Mouse (Mus musculus) spleen, embryonic (tissue): Measurements from ENCODE around the gene Unc5b.

Experiments used
- CTCF ChIA-PET: fragments of 350-600 bp; sonication (Branson Sonifier 250); formaldehyde crosslinking; loops from one replicate; lab custom pipeline; 2022; lab: Charles Lee

Unc5b gene

GRCm38 (mm10) chr10:60801168-60801897 is 30.0 kb downstream of the Unc5b start:
- CTCF ChIA-PET = no interaction called here

DNA sequence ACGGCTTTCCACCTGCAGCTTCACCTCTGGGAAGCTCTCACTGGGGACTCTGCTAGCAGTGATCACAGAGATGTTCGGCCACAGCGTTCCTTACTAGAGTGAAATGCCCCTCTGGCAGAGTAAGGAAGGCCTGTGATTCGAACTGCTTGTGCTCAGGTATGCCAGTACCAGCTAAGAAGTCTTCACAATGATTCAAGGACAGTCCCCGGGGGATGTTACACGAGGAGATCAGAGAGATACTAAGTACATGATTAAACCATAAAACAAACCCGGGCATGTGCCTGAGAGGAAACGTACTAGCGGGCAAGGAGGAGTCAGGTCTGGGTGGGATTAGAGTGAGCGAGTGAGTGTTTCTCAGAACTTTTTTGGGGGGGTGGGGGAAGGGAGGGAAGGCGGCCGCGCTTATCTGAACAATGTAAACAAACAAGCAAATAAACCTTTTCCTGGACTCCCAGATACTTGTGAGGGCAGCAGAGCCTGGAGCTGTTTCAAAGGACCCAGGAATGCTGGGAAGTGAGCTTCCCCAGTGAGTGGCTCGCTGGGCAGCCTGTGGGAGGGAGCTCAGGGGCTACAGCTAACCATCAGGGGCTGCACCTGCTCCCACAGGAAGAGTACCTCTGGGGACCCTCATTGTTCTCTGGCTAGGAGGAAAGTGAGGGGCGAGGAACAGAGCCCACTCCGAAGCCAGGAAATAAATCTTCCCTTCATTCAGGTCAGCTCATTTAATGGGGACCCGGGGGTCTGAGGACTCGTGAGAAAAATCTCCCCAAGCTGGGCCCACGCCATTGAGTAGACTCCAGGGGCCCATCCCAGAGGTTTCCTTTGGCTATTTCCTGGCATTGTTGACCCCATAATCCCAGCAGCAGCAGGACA is 30.9 kb downstream of the Unc5b start:
- CTCF ChIA-PET = no interaction called here

- CTCF ChIA-PET = no interaction called here
Measured at GRCm38 (mm10) chr10:60797682-60798422, 33.5 kb downstream of the Unc5b start.

DNA sequence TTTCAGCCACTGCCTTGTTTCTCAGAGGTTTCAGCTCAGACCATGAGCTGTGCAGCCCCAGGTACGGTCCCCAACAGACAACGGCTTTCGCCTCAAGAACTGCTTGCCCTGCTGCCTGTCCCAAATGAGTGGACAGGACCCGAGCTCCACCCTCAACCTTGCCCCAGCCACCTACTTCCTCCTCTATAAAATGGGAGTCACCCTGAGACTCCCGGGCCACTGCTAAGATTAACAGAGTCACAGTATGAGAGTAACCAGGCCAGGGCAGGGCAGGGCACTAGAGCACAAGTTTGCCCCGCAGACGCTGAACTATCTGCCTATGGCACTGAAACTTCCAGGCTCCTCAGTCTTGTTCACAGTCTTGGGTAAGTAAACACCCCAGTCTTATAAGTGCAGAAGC is 34.9 kb downstream of the Unc5b start:
- CTCF ChIA-PET = no interaction called here

DNA sequence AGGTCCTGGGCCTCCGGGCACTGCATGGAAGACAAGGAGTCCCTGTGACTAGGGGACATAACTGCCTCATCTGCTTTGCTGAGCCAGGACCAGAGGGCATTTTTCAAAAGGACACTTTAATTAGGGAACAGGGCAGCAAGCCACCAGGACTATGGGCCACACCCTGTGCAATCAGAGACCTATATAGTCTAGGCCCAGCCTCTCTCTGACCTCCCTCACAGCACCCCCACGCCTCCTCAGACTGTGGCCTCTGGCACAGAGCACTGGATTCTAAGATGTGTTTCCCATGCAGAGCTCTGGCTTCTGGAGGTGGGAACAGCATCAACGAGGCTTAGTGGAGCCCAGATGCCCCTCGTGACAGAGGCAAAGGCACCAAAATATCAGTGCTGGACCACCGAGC is 35.4 kb downstream of the Unc5b start:
- CTCF ChIA-PET = no interaction called here

DNA sequence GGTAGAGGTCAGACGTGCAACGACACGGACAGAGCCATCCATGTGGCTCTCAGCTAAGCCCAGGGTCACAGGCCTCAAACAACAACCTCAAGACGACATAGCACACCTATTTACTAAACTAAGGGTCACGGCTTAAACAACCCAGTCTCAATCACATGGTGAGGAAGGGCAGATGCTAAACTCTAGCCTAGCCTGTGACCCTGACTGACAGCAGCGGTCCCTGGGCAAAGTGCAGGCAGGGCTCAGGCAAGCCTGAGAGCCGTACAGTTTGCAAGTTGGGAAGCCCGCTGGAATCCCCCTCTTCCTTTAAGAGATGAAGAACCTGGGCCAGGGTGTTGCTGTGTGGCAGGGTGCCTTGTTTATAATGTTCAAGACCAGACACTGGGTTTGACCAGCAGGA is 36.6 kb downstream of the Unc5b start:
- CTCF ChIA-PET = no interaction called here

DNA sequence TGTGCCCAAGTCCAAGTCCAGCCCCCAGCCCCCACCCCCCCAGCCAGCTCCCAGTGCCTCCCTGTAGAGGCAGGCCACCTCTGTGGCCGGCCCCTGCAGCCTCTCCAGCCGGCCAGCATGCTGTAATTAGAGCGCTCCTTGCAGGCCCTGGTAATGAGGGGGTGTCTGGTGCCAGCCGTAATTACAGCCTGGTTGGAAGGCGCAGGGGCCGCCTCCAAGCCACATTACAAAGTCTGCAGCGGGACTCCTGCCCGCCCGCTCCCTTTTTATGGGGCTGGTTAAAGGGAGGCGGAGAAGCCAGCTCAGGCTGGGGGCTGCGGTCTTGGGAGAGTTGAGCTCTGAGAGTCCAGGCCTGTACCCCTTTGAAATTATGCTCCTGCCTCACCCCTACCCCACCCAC is 37.0 kb downstream of the Unc5b start:
- CTCF ChIA-PET = no interaction called here

DNA sequence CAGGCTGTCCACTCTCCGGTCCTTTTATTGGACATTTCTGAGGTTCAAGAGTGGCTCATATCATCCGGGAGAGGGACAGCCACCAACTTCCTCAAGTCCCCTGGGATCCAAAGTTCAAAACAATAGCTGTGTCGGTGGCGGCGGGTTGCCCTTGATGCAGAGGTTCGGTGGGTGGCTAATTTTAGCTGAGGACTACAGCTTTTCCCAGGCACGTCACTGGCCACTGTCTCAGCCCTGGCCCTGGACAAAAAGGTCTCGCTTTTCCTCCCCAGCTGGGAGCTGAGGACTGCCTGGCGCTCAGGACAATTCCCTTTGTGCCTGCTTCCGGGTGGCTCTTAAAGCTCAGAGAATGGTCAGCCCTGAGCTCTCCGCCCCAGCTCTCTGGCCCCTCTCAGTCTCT is 38.5 kb downstream of the Unc5b start:
- CTCF ChIA-PET = no interaction called here

GRCm38 (mm10) chr10:60792365-60792764 is 39.0 kb downstream of the Unc5b start:
- CTCF ChIA-PET = no interaction called here

- CTCF ChIA-PET = no interaction called here
Measured at GRCm38 (mm10) chr10:60790912-60791311, 40.5 kb downstream of the Unc5b start.

DNA sequence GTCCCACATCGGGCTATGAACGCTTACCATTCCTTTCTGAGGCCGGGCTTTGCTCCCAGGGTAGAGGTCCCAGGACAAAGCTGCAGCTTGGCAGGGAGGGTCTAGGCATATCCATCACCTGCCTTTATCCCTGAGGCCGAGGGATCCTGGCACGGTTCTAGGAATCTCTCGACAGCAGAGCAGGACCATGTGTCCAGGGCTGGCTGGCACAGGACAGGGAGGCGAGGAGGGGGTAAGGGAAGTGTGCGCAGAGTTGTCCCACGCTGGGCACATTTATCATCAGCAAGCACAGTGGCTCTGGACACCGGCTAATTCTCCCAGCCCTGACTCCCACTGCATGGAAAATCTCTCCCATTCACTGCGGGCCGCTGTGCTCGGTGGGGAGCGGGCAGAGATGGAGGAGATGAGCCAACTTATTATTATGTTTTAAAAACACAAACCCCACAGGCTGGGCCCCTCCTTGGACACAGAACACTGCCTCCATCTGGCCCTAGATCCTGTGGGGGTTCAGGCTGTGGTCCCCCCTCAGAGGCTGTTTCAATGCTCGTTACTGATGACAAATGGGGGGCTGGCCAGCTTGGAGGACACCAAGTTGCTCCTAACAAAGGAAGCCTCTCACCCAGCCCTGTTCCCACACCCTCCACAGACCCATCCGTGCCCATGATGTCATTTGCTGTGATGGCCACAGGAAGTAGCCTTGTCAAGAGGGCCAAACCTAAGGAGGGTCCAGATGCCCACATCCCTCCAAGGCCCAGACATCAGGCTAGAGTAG is 43.9 kb downstream of the Unc5b start:
- CTCF ChIA-PET = interaction anchor here (0.9 kb wide), 1 partner anchor 7 kb away, joined by 4 read pairs; no protein-coding TSS in a partner anchor

GRCm38 (mm10) chr10:60783608-60784007 is 47.8 kb downstream of the Unc5b start:
- CTCF ChIA-PET = no interaction called here

- CTCF ChIA-PET = interaction anchor here (0.6 kb wide), 1 partner anchor 154 kb away, joined by 9 read pairs; no protein-coding TSS in a partner anchor
Measured at GRCm38 (mm10) chr10:60779628-60780027, 51.8 kb downstream of the Unc5b start.

DNA sequence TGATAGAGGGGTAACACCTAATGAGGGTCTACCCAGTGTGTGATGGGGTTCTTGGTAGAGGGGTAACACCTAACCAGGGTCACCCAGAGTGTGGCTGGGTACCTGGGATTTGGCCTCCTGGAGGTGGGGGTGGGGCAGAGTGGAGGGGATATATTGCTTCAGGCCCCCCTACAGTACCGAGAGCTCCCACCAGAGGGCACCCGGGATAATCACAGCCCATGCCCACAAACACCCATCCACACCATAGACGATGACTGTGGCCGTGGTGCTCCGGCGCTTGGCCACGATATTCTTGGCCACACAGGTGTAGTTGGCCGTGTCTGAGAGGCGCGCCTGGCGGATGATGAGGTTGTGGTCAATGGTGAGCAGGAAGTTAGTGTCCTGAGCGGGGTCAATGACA is 52.8 kb downstream of the Unc5b start:
- CTCF ChIA-PET = no interaction called here

GRCm38 (mm10) chr10:60775473-60775872 is 55.9 kb downstream of the Unc5b start:
- CTCF ChIA-PET = interaction anchor here (0.6 kb wide), 1 partner anchor 290 kb away, joined by 3 read pairs; no protein-coding TSS in a partner anchor

DNA sequence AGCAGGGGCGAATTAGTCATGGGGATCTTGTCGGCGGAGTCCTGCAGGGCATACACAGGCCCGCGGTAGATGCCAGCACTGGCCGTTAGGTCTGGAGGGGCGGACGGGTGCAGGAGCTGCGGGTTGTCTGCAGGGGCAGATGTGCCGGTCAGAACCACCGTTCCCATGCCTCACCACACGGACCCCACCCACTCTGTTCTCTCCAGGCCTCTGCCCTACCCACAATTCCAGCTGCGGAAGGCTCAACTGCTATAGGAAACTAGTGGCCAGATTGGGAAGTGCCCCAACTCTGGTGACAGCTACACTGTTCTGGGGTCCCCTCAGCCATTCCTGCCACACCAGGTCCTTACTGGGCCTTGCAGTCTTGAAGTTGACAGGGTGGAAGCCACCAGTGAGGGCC is 56.8 kb downstream of the Unc5b start:
- CTCF ChIA-PET = no interaction called here

DNA sequence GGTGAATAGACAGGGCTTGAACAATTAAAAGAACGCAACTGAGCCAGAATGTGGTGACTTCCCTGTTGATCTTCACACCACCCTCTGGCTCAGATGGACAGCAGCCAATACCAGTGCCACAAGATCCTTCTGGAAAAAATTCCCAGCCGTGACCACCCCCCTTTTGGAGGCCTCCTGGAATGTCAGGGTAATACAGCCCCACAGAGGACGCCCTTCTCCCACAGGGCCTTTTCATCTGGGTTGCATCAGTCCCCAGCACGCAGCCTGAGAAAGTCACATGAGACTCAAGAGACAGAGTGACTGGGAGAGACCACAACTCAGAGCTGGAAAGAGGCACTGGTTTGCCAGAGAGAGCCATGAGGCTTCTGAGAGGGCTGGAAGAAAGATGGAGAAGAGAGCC is 60.5 kb downstream of the Unc5b start:
- CTCF ChIA-PET = no interaction called here

GRCm38 (mm10) chr10:60768614-60769013 is 62.8 kb downstream of the Unc5b start:
- CTCF ChIA-PET = no interaction called here

GRCm38 (mm10) chr10:60767400-60767799 is 64.0 kb downstream of the Unc5b start:
- CTCF ChIA-PET = no interaction called here

DNA sequence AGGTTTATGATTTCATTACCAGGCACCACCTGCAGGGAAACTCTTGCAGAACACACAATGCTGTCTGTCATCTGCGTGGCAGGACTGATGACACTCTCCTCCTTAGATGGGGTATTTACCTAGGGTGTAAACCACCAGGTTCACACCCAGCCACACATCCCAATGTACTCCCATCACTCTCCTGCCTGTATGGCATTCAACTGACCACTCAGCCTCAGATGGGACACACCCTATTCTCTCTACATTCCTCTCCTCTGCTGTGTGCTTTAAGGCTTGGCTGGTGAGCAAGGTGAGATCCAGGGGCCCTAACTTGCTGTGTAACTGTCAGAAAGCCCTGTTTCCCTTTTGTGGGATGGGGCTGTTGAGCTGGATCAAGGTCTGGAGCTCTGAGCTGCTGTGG is 69.3 kb downstream of the Unc5b start:
- CTCF ChIA-PET = interaction anchor here (1.2 kb wide), 1 partner anchor 231 kb away, joined by 6 read pairs; no protein-coding TSS in a partner anchor

DNA sequence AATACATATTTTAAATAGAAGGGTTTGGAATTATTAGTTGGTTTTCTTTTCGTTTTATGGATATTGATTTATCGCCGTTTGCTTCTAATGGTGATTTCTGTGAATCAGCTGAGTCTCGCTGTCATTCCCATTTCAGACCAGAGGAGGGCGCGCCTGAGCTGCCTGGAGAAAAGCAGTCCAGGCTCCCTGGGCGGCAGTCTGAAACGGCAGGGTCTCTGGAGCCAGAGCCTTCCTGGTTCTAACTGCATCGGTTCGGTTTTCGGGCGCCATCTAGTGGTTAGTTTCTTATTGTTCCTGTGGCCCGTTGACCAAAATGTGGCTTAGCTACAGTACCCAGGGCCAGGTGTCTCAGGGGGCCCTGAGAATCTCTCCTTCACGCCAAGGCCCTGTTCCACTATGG is 71.0 kb downstream of the Unc5b start:
- CTCF ChIA-PET = interaction anchor here (0.5 to 0.6 kb wide), 2 partner anchors 9 to 371 kb away, joined by 4 read pairs; no protein-coding TSS in a partner anchor
